Mouse (Mus musculus): ENCODE measurements around the gene 0610030E20Rik. TPM values are rescaled to one million over a fixed set of nuclear protein-coding genes. Genes with fewer than 3 reads are reported as not detected.

Gene 0610030E20Rik
- total and polyA plus RNA-seq, 2 experiments from 2014 or later: 12.3 to 15.2 TPM

DNA sequence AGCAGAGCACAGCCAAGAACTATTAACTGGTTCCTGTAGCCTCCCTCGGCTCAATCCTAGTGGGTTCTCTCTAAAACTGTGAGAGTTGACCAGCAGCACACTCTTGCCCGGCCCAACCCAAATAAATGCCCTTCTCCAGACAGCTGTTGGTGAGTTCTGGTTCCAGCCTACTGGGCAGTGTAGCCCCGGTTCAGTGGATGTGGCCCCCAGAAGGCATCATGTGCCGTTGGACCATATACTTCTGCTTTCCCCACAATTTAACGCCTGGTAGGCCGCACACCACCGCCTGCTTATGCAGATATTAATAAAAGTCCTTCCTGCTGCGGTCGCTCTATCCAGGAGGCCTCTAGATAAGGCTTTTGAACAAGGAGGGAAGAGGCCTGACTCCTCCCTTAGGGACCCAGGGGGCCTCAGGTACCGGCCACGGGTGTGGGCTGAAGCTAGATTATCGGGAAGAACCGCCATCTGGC is 42.4 kb downstream of the 0610030E20Rik start:
- no peak for TF ChIP-seq CTCF (IDR thresholded peaks at IDR 0.05; ENCODE audit: low read depth)
- Histone ChIP-seq H3K36me3 (ENCODE audit: insufficient read depth, low read length) (no peaks in the 10 kb centered on the region), H3K4me3 (ENCODE audit: low read length) (peak overlapping the region; percentile 35), H3K27ac (peak overlapping the region; percentile 67; the same call in 1 of the 2 replicates), H3K4me1 (ENCODE audit: insufficient read depth, low read length) (0 out of 2 replicates have a peak, but pooled peaks cover 5% of the 10 kb centered on the region), H3K9ac (replicated peaks; ENCODE audit: low read length) (peak overlapping the region; percentile 40), H3K4me2 (ENCODE audit: low read depth, low read length) (peak overlapping the region; percentile 61), H3K27me3 (ENCODE audit: insufficient read depth, low read length) (peaks cover 7% of the 10 kb centered on the region; the same call in 1 of the 2 replicates), H3K9me3 (ENCODE audit: low read length) (no peaks in the 10 kb centered on the region)
- ATAC-seq (peak; percentile 33; the same call in 1 of the 2 replicates), DNase-seq (ENCODE audit: low spot score) (no peak)
- 35% methylated on average over 13 of the region's 13 CpGs for WGBS

DNA sequence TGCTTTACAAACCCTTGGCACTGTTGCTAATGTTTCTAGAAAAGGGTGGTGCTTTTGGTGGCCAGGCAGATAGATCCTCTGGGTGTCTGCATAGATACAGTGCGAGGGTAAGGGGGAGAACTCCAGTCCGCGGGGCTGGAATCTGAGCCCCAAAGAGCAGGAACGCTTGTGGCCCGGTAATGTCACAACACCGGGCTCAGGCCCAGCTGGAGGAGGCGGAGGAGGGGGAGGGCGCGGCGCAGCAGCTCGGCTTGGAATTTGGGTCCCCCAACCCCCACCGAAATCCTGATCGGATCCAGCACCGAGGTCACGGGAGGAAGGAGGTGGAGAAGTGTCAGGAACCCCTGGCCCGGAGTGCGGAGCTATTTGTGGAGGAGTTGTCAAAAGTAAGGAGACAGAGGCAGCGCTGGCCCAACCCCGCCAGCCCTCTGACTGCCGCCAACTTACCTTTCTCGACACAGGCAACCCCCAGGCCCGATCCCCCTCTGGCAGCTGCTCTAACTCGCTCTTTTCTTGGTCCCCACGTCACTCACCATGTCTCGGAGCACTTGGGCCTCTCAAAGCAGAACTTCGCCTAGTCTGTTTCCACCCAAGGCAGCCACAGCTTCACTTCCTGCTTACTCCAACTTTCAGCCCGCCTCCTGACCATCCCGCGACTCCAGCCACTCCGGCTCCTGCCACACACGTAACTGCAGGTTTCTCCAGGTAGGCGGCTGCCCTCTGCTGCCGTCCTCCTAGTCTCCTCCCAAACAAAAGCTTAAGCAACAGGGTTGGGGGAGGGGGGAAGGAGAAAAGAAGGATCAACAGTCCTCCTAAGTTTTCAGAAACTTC is 43.0 kb downstream of the 0610030E20Rik start, which contains the start of gene Vamp8:
Vamp8 (minus strand) TSS at position 763 of the 831 bp plus-strand sequence.
- Histone ChIP-seq H3K4me3 (ENCODE audit: low read length) (peak within 1 kb of the TSS; percentile 35), H3K27me3 (ENCODE audit: insufficient read depth, low read length) (peaks cover 7% of the 10 kb centered on the region; the same call in 1 of the 2 replicates), H3K36me3 (ENCODE audit: insufficient read depth, low read length) (no peaks in the 10 kb centered on the region), H3K4me2 (ENCODE audit: low read depth, low read length) (peak within 1 kb of the TSS; percentile 61), H3K9me3 (ENCODE audit: low read length) (no peaks in the 10 kb centered on the region), H3K27ac (peak within 1 kb of the TSS; percentile 67; the same call in 1 of the 2 replicates), H3K9ac (replicated peaks; ENCODE audit: low read length) (peak within 1 kb of the TSS; percentile 40), H3K4me1 (ENCODE audit: insufficient read depth, low read length) (0 out of 2 replicates have a peak, but pooled peaks cover 5% of the 10 kb centered on the region)
- peak; percentile 5; the same call in 1 of the 2 replicates for TF ChIP-seq CTCF (IDR thresholded peaks at IDR 0.05; ENCODE audit: low read depth)
- ATAC-seq: peak; percentile 67
- 3% methylated on average over 32 of the region's 33 CpGs for WGBS
- DNase-seq (ENCODE audit: low spot score): peak; percentile 48

DNA sequence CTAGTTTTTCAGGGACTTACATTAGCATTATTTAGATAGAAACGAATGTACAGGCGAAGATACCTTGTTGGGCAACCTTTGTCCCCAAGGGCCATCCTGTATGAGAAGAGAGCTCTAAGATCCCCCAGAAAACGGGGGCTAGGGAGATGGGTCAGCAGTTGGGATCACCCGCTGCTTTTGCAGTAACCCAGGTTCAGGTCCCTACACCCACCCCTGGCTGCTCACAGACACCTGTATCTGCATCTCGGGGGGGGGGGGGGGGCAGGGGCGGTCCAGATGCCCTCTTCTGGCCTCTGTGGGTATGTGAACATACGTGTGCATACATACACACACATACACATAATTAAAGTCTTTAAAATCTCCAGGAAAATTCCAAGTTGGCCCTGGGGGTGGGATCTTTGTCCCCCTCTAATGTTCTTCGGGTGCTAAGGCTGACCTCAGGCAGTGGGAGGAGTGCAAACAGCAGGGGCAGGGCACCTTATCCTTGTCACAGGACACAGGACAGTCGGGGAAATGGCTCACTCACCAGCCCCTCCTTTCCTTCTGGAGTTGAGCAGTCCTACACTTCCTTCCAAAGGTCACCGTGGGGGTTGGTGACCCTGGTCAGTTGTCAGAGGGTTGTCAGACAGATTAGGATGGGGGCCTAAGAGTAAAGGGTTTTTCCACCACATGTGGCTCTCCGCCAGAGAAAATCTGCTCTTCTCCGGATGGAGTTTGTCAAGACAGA is 43.8 kb downstream of the 0610030E20Rik start:
- no peaks in the 10 kb centered on the region for H3K36me3 ChIP-seq (ENCODE audit: insufficient read depth, low read length)
- peak overlapping the region; percentile 35 for H3K4me3 ChIP-seq (ENCODE audit: low read length)
- DNase-seq (ENCODE audit: low spot score) (no peak), ATAC-seq (peak; percentile 46; the same call in 1 of the 2 replicates)
- H3K27me3 ChIP-seq (ENCODE audit: insufficient read depth, low read length): peaks cover 7% of the 10 kb centered on the region; the same call in 1 of the 2 replicates
- H3K9ac ChIP-seq (replicated peaks; ENCODE audit: low read length): 0 out of 2 replicates have a peak overlapping the region, but pooled peaks have one; percentile 40
- no peaks in the 10 kb centered on the region for H3K9me3 ChIP-seq (ENCODE audit: low read length)
- peak overlapping the region; percentile 67; the same call in 1 of the 2 replicates for H3K27ac ChIP-seq
- H3K4me1 ChIP-seq (ENCODE audit: insufficient read depth, low read length): 0 out of 2 replicates have a peak, but pooled peaks cover 5% of the 10 kb centered on the region
- H3K4me2 ChIP-seq (ENCODE audit: low read depth, low read length): peak overlapping the region; percentile 61
- 25% methylated on average over 12 of the region's 12 CpGs for WGBS
- TF ChIP-seq CTCF (IDR thresholded peaks at IDR 0.05; ENCODE audit: low read depth): 0 out of 2 replicates have a peak, but pooled peaks have one; percentile 1

DNA sequence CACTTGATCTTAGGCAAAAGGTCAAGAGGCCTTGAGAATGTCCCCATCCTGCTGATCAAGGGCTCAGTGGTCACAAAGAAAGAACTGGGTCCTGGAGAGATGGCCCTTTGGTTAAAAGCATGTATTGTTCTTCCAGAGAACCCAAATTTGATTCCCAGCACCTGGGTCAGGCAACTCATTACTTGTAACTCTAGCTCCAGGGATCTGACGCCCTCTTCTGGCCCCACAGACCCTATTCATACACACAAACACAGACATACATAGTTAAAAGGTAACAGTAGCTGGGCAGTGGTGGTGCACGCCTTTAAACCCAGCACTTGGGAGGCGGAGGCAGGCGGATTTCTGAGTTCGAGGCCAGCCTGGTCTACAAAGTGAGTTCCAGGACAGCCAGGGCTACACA is 45.2 kb downstream of the 0610030E20Rik start:
- no peak for TF ChIP-seq CTCF (IDR thresholded peaks at IDR 0.05; ENCODE audit: low read depth)
- H3K27ac ChIP-seq: no peak overlapping the region
- H3K4me2 ChIP-seq (ENCODE audit: low read depth, low read length): no peak overlapping the region
- WGBS: 88% methylated on average over 5 of the region's 5 CpGs
- DNase-seq (ENCODE audit: low spot score) (no peak), ATAC-seq (no peak)
- H3K9ac ChIP-seq (replicated peaks; ENCODE audit: low read length): no peak overlapping the region
- H3K36me3 ChIP-seq (ENCODE audit: insufficient read depth, low read length): no peaks in the 10 kb centered on the region
- no peak overlapping the region for H3K4me3 ChIP-seq (ENCODE audit: low read length)
- no peaks in the 10 kb centered on the region for H3K9me3 ChIP-seq (ENCODE audit: low read length)
- H3K4me1 ChIP-seq (ENCODE audit: insufficient read depth, low read length): 0 out of 2 replicates have a peak, but pooled peaks cover 5% of the 10 kb centered on the region
- H3K27me3 ChIP-seq (ENCODE audit: insufficient read depth, low read length): peaks cover 7% of the 10 kb centered on the region; the same call in 1 of the 2 replicates

DNA sequence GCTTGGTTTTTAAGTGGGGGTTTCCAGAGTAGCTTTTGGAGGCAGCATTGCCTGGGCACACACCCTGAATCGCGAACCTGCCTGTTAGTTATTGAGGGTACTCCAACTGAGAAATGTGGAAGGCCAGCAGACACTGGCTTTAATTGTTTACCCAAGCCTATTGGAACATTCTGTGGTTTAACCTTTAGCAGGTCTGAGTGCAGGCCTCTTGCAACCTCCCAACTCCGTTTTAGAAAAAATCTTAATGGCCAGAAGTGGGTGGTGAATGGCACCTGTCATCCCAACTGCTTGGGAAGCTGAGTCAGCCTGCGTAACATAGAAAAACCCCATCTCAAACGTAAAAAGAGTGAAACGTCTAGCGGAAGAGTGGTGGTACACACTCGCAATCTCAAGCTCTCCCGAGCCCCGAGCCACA is 49.7 kb downstream of the 0610030E20Rik start:
- Histone ChIP-seq H3K27me3 (ENCODE audit: insufficient read depth, low read length) (no peaks in the 10 kb centered on the region), H3K4me1 (ENCODE audit: insufficient read depth, low read length) (no peaks in the 10 kb centered on the region), H3K4me2 (ENCODE audit: low read depth, low read length) (no peak overlapping the region), H3K36me3 (ENCODE audit: insufficient read depth, low read length) (no peaks in the 10 kb centered on the region), H3K9ac (replicated peaks; ENCODE audit: low read length) (no peak overlapping the region), H3K27ac (no peak overlapping the region), H3K9me3 (ENCODE audit: low read length) (no peaks in the 10 kb centered on the region), H3K4me3 (ENCODE audit: low read length) (no peak overlapping the region)
- 82% methylated on average over 10 of the region's 10 CpGs for WGBS
- TF ChIP-seq CTCF (IDR thresholded peaks at IDR 0.05; ENCODE audit: low read depth): no peak
- DNase-seq (ENCODE audit: low spot score): no peak
- ATAC-seq: no peak

DNA sequence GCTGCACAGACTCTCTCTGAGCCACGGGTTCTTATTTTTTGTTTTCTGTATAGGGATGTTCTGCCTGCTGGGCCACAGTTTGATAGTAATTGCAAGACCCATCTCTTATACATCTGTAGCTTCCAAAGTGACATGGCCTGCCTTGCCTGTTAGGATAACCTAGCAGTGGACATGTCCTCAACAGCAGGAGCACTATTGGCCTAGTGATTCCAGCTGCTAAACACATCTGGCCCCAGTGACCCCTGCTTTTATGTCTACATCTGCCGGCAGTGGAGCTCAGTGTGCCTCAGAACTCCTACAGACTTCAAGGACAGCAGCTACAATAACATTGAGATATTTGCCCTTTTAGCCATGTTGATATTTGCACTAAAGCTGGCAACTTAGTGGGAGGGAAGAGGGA is 52.9 kb downstream of the 0610030E20Rik start:
- DNase-seq (ENCODE audit: low spot score): no peak
- 35% methylated on average over 2 of the region's 2 CpGs for WGBS
- no peak for TF ChIP-seq CTCF (IDR thresholded peaks at IDR 0.05; ENCODE audit: low read depth)

More for the DNA sequence above, 52.9 kb downstream of the 0610030E20Rik start:
- Histone ChIP-seq H3K27me3 (ENCODE audit: insufficient read depth, low read length) (no peaks in the 10 kb centered on the region), H3K4me3 (ENCODE audit: low read length) (no peak overlapping the region), H3K9ac (replicated peaks; ENCODE audit: low read length) (no peak overlapping the region), H3K4me2 (ENCODE audit: low read depth, low read length) (no peak overlapping the region), H3K36me3 (ENCODE audit: insufficient read depth, low read length) (no peaks in the 10 kb centered on the region), H3K9me3 (ENCODE audit: low read length) (no peaks in the 10 kb centered on the region), H3K4me1 (ENCODE audit: insufficient read depth, low read length) (no peaks in the 10 kb centered on the region), H3K27ac (no peak overlapping the region)
- no peak for ATAC-seq

Data from hindbrain, postnatal 0 days (tissue).